Mouse (Mus musculus): ENCODE measurements around the gene Pomt1. TPM values are rescaled to one million over a fixed set of nuclear protein-coding genes. Genes with fewer than 3 reads are reported as not detected.
A peak's percentile ranks its signal among the peaks of the same experiment; 100 is the strongest.
"Not testable (repeated sequence)": the region's sequence is repeated elsewhere in the genome, so short reads cannot be mapped to it uniquely, and the experiment has no call there.

Pomt1 gene
- total RNA-seq, 2 experiments from 2014 or later = 7.7 to 17.3 TPM

- no peak for ATAC-seq (ENCODE audit: poor library complexity, severe bottlenecking)
Measured at GRCm38 (mm10) chr2:32275823-32276222, 39.4 kb downstream of the Pomt1 start.

GRCm38 (mm10) chr2:32282289-32282688 is 45.9 kb downstream of the Pomt1 start:
- no peak for ATAC-seq (ENCODE audit: poor library complexity, severe bottlenecking)

GRCm38 (mm10) chr2:32282727-32283126 is 46.3 kb downstream of the Pomt1 start:
- peak; percentile 93 for ATAC-seq (ENCODE audit: poor library complexity, severe bottlenecking)

- no peak for ATAC-seq (ENCODE audit: poor library complexity, severe bottlenecking)
Measured at GRCm38 (mm10) chr2:32283986-32284385, 47.6 kb downstream of the Pomt1 start.

GRCm38 (mm10) chr2:32287334-32287840 is 51.0 kb downstream of the Pomt1 start, which contains the start of gene Golga2:
Gene Golga2 (plus strand): TSS chr2:32287384.
- no peak for ATAC-seq (ENCODE audit: poor library complexity, severe bottlenecking)

GRCm38 (mm10) chr2:32287923-32288367 is 51.6 kb downstream of the Pomt1 start, which contains the start of gene Swi5:
Gene Swi5 (minus strand): TSS chr2:32288075.
- ATAC-seq (ENCODE audit: poor library complexity, severe bottlenecking) = peak; percentile 99

GRCm38 (mm10) chr2:32288371-32288931 is 52.1 kb downstream of the Pomt1 start:
- 0 out of 2 replicates have a peak, but pooled peaks have one; percentile 2 for ATAC-seq (ENCODE audit: poor library complexity, severe bottlenecking)

GRCm38 (mm10) chr2:32289578-32289977 is 53.2 kb downstream of the Pomt1 start:
- ATAC-seq (ENCODE audit: poor library complexity, severe bottlenecking) = no peak

GRCm38 (mm10) chr2:32294348-32294747 is 58.0 kb downstream of the Pomt1 start:
- ATAC-seq (ENCODE audit: poor library complexity, severe bottlenecking) = no peak

- ATAC-seq (ENCODE audit: poor library complexity, severe bottlenecking) = no peak
Measured at GRCm38 (mm10) chr2:32295285-32295684, 58.9 kb downstream of the Pomt1 start.

- not testable (repeated sequence) for ATAC-seq (ENCODE audit: poor library complexity, severe bottlenecking)
Measured at GRCm38 (mm10) chr2:32295842-32296241, 59.5 kb downstream of the Pomt1 start.

GRCm38 (mm10) chr2:32299469-32299868 is 63.1 kb downstream of the Pomt1 start:
- no peak for ATAC-seq (ENCODE audit: poor library complexity, severe bottlenecking)

GRCm38 (mm10) chr2:32302952-32303351 is 66.6 kb downstream of the Pomt1 start:
- no peak for ATAC-seq (ENCODE audit: poor library complexity, severe bottlenecking)

GRCm38 (mm10) chr2:32304145-32304832 is 67.9 kb downstream of the Pomt1 start:
- ATAC-seq (ENCODE audit: poor library complexity, severe bottlenecking) = no peak

Other genes with a start within 250 kb of the Pomt1 start
- gene Fam78a, start 151.7 kb upstream of the Pomt1 start, total RNA-seq (2015) = 14.4 and 14.7 TPM in 2 replicates
- gene Fam78a, start 151.7 kb upstream of the Pomt1 start, total RNA-seq (2017) = 11.7 and 13.1 TPM in 2 replicates
- 0.14 and 0.33 TPM in 2 replicates for gene Plpp7, start 141.1 kb upstream of the Pomt1 start, total RNA-seq (2015)
- 0.24 and 1.2 TPM in 2 replicates for gene Plpp7, start 141.1 kb upstream of the Pomt1 start, total RNA-seq (2017)
- gene Prrc2b, start 85.5 kb upstream of the Pomt1 start, total RNA-seq (2015) = 26.9 and 27.2 TPM in 2 replicates
- 11.5 and 13.9 TPM in 2 replicates for gene Prrc2b, start 85.5 kb upstream of the Pomt1 start, total RNA-seq (2017)
- gene Uck1, start 23.6 kb downstream of the Pomt1 start, total RNA-seq (2015) = 18.7 and 29.3 TPM in 2 replicates
- 19.3 and 19.6 TPM in 2 replicates for gene Uck1, start 23.6 kb downstream of the Pomt1 start, total RNA-seq (2017)
- gene Golga2, start 50.8 kb downstream of the Pomt1 start, total RNA-seq (2015) = 9.7 and 20.1 TPM in 2 replicates
- 51.1 and 55.3 TPM in 2 replicates for gene Golga2, start 50.8 kb downstream of the Pomt1 start, total RNA-seq (2017)
- 114 and 143 TPM in 2 replicates for gene Swi5, start 51.5 kb downstream of the Pomt1 start, total RNA-seq (2015)
- 208 and 230 TPM in 2 replicates for gene Swi5, start 51.5 kb downstream of the Pomt1 start, total RNA-seq (2017)
- 56.3 and 67.0 TPM in 2 replicates for gene Ciz1, start 115.7 kb downstream of the Pomt1 start, total RNA-seq (2015)
- gene Ciz1, start 115.7 kb downstream of the Pomt1 start, total RNA-seq (2017) = 66.2 and 81.0 TPM in 2 replicates
- 0.47 TPM in 1 of 2 replicates, not detected in the other for gene Dnm1, start 116.7 kb downstream of the Pomt1 start, total RNA-seq (2015)
- not detected in 2 replicates for gene Dnm1, start 116.7 kb downstream of the Pomt1 start, total RNA-seq (2017)
- gene 1110008P14Rik, start 145.3 kb downstream of the Pomt1 start, total RNA-seq (2015) = 30.4 and 38.4 TPM in 2 replicates
- gene 1110008P14Rik, start 145.3 kb downstream of the Pomt1 start, total RNA-seq (2017) = 29.1 and 32.3 TPM in 2 replicates
- 3,591 and 4,679 TPM in 2 replicates for gene Lcn2, start 151.7 kb downstream of the Pomt1 start, total RNA-seq (2015)
- 682 and 1,100 TPM in 2 replicates for gene Lcn2, start 151.7 kb downstream of the Pomt1 start, total RNA-seq (2017)
- gene Ptges2, start 159.3 kb downstream of the Pomt1 start, total RNA-seq (2015) = 5.0 and 6.7 TPM in 2 replicates
- 7.2 and 8.8 TPM in 2 replicates for gene Ptges2, start 159.3 kb downstream of the Pomt1 start, total RNA-seq (2017)
- gene Naif1, start 213.9 kb downstream of the Pomt1 start, total RNA-seq (2015) = 2.9 and 3.5 TPM in 2 replicates
- 3.2 and 3.9 TPM in 2 replicates for gene Naif1, start 213.9 kb downstream of the Pomt1 start, total RNA-seq (2017)
- 4.6 and 6.9 TPM in 2 replicates for gene Slc25a25, start 214.9 kb downstream of the Pomt1 start, total RNA-seq (2015)
- gene Slc25a25, start 214.9 kb downstream of the Pomt1 start, total RNA-seq (2017) = 8.4 and 10.7 TPM in 2 replicates

Measured in megakaryocyte, adult 5-6 weeks (primary cell).